Mouse (Mus musculus): Measurements from ENCODE around the gene Scarb2. TPM values are rescaled to one million over a fixed set of nuclear protein-coding genes. Genes with fewer than 3 reads are reported as not detected.
"Not testable (repeated sequence)": the region's sequence is repeated elsewhere in the genome, so short reads cannot be mapped to it uniquely, and the experiment has no call there.

Scarb2 gene
- 10 to 100 TPM; 91.4 to 94.1 TPM for total RNA-seq (2021)
- long read RNA-seq, experiment 1, full-length matches to known transcripts = 26 of 34 reads
- long read RNA-seq, experiment 1, partial matches to known transcripts = 0 of 34 reads
- long read RNA-seq, experiment 1, other reads (novel, unspliced or antisense) = 8 of 34 reads
- long read RNA-seq, experiment 2, full-length matches to known transcripts = 17 of 21 reads
- long read RNA-seq, experiment 2, partial matches to known transcripts = 1 of 21 reads
- long read RNA-seq, experiment 2, other reads (novel, unspliced or antisense) = 3 of 21 reads

DNA sequence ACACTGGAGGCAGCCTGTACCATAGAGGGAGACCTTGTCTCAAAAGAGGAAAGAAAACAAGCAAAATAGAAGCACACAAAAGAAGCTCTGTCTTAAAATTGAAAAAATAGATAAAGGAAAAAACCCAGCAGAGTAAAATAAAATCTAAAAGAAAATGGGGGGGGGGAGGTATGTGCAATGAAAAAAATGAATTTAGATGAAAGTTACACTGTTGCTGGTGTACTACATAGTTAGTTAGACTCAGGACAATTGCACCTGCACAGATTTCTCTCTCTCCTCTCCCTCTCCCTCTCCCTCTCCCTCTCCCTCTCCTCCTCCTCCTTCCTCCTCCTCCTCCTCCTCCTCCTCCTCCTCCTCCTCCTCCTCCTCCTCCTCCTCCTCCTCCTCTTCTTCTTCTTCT is at the start of gene Scarb2:
Gene Scarb2, minus strand, starts transcription at position 101 of the 400 bp plus-strand sequence.
- DNase-seq (ENCODE audit: low spot score in 2 of 2) = no peak

DNA sequence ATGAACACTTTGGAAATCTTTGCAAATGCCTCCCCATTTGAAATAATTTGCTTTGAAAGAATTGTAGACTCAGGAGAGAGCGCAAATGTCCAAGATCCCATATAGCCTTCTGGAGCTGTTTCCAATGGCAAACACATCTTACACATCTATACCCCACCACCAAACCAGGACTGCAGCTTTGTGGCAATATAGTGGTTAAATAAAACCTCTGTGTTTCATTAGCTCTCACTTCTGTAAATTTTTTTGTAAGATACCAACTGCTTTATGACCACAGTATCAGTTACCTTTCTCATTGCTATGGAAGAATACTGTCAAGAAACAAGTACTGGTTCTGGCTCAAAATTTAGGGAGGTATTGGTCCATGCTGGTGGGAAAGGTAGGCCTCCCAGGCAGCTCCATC is 49.3 kb upstream of the Scarb2 start:
- no peak for DNase-seq (ENCODE audit: low spot score in 2 of 2)

DNA sequence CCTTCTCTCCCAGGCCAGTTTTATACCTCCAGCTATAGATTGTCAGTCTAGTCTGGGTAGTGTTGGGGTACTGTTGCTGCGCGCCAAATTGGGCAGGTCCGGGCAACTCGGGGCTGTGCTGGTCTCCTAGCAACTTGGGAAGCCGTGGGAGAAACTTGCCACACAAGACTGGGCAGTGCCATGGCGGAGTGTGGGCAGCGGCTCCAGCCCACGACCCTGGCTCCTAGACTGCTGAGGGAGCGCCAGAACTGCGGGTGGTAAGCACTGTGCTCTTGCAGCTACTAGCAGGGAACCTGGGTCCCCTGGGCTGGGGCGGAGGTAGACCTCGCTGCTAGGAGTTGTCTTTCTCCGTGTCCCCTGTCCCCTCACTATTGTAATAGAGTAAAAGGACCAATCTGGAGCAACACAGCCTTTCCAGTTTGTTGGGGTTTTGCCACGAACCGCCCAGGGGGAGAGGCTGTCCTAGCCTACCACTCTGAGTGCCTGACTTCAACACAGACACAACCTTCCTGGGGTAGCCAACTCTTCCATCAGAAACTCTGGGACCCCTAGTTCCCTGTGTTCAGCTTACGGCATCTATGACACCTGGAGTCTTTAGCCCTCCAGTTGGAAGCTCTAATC is 48.4 kb upstream of the Scarb2 start, which contains the start of gene Fam47e:
Gene Fam47e, plus strand, starts transcription at position 179 of the 621 bp plus-strand sequence.
- peak; percentile 55 to 77 for DNase-seq (ENCODE audit: low spot score in 2 of 2)

DNA sequence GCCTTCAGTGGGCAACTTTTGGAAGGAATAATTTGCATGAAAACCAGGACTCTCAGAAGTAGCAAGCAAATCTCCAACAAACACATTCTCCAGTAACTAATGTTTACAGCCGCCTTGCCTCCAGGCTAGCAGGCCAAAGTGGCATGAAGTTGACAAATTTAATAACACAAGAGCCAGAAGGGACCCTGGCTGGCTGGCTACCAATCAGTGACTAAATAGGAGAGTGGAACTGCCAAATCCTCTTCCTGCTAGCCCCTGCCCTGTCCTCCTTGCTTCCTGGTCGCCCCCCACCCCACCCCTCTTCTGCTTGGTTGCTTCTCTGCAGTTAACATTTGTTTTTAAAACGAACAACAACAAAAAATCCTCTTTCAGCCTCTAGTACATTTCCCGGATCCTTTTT is 47.8 kb upstream of the Scarb2 start:
- DNase-seq (ENCODE audit: low spot score in 2 of 2) = no peak

DNA sequence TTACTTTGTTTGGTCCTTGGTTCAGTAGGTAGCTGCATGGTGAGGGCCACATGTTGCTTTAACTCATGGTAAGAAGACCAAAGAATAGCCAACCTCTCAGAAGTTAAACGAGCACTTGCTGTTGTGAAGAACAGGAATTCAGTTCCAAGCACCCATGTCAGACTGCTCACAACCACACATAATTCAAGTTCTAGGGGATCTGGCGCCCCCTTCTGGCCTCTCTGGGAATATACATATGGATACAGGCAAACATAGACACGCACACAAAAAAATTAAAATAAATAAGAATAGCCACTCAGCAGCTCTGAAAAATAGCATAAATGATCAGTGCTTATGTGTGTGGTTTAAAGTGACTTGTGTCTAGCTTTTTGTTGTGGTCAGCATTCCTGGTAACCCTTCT is 47.3 kb upstream of the Scarb2 start:
- DNase-seq (ENCODE audit: low spot score in 2 of 2) = no peak

DNA sequence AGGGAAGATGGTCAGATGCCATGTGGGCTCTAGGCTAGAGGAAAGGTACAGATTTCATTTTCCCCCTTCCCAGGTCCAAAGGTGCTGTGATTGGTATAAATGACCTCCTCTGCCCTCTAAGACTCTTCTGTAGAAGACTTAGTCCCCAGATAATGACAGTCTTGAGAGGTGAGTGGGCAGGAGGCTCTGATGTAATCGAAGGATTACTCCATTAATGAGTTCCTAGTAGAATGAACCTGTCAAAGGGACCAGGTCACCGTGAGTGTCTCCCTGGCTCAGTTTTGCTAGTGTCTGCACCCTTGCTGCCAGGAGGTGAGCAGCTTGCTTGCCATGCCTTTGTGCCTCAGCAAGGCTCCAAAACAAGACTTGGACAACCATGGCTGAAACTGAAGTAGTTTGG is 46.0 kb upstream of the Scarb2 start:
- DNase-seq (ENCODE audit: low spot score in 2 of 2) = no peak

DNA sequence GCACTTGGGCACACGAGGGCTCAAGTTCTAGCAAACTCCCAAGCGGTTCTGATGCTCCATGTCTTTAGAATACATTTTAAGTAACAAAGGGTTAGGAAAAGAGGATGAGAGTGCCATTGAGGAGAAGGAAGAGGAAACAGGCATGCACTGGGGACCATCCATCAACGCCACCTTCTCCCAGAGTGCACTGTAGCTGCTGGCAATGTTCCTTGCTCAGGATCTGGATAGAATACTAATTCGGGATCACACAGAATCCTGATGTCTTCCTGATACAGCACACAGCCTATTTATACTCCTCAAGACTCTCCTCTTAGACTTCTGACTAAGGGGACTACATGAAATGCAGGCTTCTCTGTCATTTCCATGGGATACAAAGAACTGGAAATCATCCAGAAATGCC is 33.1 kb upstream of the Scarb2 start:
- no peak for DNase-seq (ENCODE audit: low spot score in 2 of 2)

DNA sequence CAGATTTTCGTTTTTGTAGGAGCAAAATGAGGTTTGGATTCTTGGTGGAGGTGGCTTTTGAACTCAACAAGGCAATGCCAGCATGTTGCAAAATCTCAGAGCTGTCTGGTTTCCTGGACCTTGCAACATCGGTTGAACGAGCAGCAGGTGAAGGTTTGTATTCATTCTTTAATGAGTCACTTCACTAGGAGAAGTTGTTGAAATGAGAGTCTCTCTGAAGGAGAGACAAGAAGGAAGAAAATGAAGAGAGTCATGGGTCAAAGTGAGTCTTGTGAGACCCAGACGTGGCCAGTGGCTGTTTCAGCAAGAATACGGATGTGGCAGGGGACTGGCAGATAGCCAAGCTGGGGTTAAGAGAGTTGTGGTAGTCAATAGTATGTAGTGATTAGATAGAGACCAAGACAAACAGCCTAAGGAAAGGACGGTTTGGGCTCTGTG is 18.2 kb upstream of the Scarb2 start:
- no peak for DNase-seq (ENCODE audit: low spot score in 2 of 2)

DNA sequence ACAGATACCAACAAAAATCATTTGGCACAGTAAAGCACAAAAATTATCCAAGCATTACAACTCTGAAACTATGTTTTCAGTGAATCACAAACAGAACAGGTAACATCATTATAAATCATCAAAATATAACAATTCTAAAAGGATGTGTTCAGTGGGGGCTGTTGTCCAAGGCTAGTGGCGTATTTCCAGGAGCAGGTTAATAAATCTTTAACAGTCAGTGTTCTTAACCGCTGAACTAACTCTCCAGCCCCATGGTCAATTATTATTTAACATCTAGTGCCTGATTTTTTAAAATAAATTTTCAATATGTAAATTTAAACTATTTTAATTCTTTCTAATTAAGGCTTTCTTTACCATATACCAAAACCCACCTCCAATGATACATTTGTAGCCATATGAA is 14.5 kb upstream of the Scarb2 start:
- not testable (repeated sequence) for DNase-seq (ENCODE audit: low spot score in 2 of 2)

DNA sequence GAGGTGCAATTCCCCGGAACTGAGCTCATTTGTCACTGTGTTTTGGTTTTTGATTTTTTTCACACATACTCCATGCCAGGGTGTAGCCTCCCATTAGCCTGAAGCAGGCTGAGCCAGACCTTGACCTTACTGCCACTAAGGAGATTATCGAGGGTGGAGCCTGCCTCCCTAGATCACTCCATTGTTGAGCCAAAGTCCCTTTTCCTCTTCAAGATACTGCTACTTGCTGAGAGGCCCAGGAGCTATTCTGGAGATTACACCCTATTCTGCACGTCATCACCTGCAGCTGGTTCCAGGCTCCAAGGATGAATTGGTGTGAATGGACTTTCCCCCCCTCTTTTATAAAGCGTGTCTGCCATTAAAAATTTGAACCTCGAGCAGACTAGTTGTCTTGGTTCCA is 5.4 kb upstream of the Scarb2 start:
- DNase-seq (ENCODE audit: low spot score in 2 of 2) = no peak

DNA sequence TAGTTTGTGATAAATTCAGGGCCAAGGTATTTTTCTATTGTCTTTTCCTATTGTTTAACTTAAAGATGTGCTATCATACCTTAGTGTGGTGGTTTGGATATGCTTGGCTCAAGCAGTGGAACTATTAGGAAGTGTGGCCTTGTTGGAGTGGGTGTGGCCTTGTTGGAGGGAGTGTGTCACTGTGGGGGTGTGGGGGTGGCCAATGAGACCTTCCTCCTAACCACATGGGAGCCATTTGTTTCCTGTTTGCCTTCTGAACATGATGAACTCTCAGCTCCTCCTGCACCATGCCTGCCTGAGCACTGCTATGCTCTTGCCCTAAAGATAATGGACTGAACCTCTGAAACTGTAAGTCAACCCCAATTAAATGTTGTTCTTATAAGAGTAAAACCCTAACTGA is 4.6 kb upstream of the Scarb2 start:
- DNase-seq (ENCODE audit: low spot score in 2 of 2) = no peak

DNA sequence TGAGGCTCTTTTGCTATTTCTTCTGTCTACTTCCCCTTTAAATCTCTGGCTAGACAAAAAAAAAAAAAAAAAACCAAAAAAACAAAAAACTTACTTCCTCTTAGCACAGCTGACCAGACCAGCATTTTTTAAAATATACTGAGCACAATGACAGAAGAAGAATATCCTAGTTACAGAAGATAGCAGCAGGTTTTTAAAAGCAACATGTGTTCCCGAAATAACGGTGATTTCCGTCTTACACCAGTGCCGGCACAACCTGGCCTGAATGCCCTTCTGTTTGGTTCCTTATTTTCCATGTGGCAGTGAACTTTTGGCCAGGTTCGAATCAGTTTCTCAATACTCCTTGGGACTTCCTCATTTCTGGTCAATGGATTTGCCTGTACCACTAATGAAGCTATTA is 2.2 kb upstream of the Scarb2 start:
- DNase-seq (ENCODE audit: low spot score in 2 of 2) = no peak

DNA sequence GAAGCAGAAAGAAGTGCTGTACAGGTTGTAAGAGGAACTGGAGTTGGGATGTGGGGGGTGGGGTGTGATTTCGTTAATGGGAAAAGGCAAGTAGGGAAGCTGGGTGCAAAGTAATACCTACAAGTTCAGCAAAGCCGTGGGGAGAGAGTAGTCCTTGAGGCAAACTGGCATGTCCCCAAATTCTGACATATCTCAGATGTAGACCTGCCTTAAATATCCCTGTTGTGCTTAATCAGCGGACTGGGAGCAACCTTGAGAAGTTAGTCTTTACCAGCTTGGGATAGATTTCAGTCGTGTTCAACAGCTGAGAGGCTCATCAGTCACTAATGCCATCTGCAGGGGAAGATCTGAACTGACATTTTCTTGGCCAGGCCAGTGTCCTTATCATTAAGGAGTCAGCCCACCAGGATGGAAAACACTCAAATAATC is 318 bp downstream of the Scarb2 start:
- peak in 1 of 2 experiments; percentile 37 for DNase-seq (ENCODE audit: low spot score in 2 of 2)

DNA sequence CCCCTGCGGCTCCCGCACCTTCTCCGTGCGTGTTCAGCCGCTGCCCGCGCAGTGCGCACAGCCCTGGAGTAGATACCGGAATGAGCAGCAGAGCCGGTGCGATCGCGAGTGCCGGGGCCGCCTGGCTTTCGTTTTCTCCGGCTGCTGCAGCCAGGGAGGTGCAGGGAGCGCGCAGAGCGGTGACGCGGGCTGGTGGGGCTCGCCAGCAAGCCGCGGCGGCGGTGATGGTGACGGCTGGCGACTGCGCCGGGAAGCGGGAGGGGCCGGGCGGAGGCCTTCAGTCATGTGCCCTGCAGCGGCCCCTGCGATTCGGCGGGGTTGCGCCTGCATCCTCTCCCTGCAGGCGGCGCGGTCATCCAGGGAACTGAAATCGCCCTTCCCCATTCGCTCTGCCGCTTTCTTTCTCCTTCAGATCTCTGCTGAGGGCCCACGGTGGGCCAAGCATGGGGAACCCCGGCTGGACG is 1.2 kb downstream of the Scarb2 start:
- peak; percentile 95 to 98 for DNase-seq (ENCODE audit: low spot score in 2 of 2)

DNA sequence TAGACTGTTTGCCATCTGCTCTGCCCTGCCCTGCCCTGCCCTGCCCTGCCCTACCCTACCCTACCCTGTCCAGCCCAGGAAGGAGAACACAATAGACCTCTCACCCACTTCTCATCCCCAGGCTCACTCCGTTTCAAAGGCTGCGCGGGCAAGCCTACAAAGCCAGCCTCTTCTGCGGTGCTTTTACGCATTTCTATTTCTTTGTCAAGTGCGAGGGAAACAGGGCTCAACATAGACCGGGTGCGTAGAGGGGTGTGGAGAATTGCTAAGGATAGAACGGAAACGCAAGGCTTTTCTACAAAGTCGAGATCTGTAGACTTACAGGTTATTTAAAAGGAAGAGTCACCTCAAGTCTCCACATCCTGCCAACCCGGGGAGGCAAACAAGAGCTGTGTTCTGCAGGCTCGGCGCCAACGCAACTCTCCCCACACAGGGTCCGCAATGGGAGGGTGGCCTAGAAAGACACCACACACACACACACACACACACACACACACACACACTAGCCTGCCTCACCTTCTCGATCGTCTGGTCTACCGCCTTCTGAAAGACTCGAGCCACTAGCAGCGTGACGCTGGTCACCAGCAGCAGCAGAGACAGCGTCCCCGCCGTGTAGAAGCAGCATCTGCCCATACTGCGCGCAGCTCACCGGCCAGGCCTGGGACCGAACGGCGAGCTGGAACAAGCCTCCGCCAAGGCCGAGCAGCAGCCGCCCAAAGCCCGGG is 1.8 kb downstream of the Scarb2 start:
- no peak for DNase-seq (ENCODE audit: low spot score in 2 of 2)

DNA sequence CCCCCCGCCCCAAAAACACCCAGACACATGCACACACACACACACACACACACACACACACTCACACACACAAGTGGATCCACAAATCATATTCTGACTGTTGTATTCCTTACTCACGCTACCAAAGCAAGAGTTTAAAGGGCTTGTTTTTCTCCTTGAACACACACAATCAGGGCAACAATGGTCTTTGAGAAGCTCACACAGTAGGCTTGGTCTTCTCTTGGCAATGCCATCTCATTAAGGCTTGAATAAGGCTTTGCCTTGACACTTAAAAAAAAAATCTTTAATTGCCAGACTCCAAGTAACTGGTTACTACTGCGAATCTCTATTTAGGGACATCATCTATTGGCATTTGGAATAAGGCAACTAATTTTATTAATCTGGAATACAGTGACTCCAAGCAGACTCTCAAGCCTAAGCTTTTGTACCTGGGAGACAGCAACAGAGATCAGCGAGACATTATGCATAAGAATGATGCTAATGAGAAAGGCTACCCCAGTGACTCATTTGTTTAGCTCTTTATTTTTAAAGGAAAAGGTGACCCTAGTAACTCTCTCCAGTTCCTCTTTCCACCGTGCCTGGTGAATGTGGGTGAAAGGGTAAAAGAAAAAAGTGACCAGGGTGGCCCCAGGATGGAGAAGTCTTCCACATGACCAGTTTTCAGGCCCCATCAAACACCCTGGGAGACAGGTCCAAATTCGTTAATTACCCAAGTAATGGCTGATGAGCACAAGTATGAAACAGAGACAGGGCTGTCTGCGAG is 2.6 kb downstream of the Scarb2 start:
- DNase-seq (ENCODE audit: low spot score in 2 of 2) = no peak

DNA sequence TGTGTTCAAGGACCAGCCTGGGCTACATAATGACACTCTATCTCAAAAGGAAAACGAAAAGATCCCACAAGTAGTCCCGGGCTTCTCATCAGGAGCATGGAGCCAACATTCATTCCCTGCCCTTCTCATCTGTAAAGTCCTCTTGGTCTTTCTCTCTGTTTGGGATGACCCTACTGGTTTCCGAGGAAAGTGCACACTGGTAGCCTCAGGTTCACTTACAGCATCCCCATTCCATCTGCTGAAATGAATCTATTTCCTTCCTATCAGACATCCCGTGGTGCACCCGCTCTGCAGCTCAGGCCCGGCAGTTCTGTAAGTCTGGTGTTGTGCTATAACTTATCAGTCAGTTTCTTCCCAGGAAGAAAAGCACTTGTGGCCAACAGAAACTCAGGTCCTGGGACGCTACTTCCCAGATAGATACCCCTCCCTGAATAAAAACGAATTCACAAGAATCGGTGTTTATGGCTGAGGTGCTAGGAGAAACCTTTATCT is 3.2 kb downstream of the Scarb2 start:
- DNase-seq (ENCODE audit: low spot score in 2 of 2) = no peak

DNA sequence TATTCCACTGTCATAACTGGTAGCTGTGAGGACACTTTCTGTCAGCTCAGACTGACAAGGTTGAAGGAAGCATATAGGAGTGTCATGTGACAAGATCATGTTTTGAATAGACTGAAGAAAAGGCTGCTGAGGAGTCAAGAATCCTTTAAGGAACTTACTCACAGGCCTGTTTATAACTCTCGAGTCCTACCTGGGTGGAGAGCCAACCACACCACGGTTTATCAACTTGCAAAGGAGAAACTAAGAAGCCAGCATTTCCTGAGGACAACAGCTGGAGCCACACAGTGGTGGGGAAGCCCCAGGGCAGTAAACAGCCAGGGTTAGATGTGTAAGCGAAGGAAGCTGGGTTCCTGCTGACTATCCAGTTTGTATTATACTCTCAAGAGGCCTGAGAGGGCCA is 7.3 kb downstream of the Scarb2 start:
- no peak for DNase-seq (ENCODE audit: low spot score in 2 of 2)

DNA sequence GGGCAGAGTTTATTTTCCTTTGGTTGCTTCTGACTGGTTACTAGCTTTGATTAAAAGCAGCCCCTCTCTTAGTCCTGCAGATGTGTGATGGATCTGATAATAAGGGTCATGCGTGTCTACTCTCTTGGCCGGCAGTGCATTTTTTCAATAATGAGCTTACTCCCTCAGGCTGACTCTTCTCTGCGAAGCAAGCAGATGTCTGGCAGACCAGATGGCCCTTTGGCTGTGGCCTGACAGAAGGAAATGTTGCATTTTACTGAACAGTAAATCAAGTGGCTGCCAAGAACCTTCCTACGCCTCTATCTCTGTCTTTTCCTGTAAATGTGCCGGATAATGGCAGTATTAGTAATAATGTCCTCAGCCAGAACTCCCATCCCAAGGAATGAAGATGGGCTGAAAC is 8.0 kb downstream of the Scarb2 start:
- no peak for DNase-seq (ENCODE audit: low spot score in 2 of 2)

DNA sequence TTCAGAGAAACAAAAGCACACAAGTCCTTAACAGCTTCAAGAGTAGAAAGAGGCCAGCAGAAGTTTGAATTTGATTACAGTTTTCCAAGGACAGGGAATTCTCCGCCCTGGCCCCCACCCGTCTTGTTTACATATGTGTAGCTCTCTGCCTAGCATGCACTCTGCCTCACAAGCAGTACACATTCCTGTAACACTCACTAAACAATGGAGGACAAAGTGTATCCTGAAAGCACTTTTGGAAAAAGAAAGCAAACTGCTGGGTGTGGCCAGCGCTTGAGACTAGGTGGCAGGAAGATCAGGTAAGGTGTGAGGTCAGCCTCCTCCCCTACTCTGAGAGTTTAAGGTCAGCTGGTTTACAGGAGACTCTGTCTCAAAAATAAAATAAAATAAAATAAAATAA is 8.4 kb downstream of the Scarb2 start:
- DNase-seq (ENCODE audit: low spot score in 2 of 2) = no peak

DNA sequence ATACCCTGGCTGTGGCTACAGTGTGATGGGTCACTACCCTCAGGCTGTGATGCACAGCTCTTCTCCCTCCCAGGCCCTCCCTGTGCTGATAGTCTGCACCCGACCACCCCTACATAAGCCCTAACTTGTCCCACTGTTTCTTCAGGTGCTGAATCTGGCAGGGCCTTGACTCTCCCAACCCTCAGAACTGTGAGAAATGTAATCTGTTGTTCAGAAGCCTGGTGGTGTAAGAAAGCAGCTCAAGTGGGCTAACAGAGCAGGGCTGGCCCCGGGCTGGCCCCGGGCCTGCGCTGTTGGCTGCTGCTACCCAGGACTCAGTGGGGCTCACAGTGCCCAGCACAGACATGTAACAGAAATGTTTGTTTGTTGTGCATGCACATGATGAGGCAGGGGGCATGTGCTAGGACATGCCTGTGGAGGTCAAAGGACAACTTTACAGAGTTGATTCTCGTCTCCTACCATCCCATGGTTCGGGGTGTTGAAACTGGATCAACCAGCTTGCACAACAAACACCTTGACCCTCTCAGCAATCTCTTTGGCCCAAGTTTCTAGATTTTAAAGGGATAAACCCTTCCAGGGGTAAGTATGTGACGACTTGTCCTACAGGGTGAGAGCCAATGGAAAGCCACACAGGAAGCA is 10.7 kb downstream of the Scarb2 start:
- DNase-seq (ENCODE audit: low spot score in 2 of 2) = no peak

Data from left cerebral cortex, adult 18-20 months (tissue).